Mouse (Mus musculus) CH12.LX (cell line): ENCODE measurements around the gene Lrch1. TPM values are rescaled to one million over a fixed set of nuclear protein-coding genes. Genes with fewer than 3 reads are reported as not detected.
A peak's percentile ranks its signal among the peaks of the same experiment; 100 is the strongest.

Source experiments
- DNase-seq: peaks from one replicate; pipeline ENCODE4 v3.0.0-alpha.2; 2013; ENCODE audit errors: extremely low read depth
- H3K27ac ChIP-seq: 2 replicates; pipeline ENCODE4 v1.5.1; 2012; ENCODE audit warnings: low read depth, mild to moderate bottlenecking, control low read depth, moderate library complexity; ENCODE audit not compliant: insufficient read depth
- H3K27me3 ChIP-seq: replicated peaks from 2 replicates; pipeline ENCODE3; 2012; ENCODE audit warnings: inconsistent platforms
- H3K36me3 ChIP-seq, 2 experiments: replicated peaks in 1 of 2; 2 replicates each; pipeline versions ENCODE3 to v1.6.1; 2012; ENCODE audit warnings: inconsistent platforms in 1 of 2, low read length in 1 of 2, mild to moderate bottlenecking in 1 of 2, mixed read lengths in 1 of 2, moderate library complexity in 1 of 2; ENCODE audit not compliant: control insufficient read depth in 1 of 2, insufficient read depth in 1 of 2
- H3K4me1 ChIP-seq, 2 experiments: 2 replicates each; pipeline ENCODE4 v1.6.1; 2012; ENCODE audit warnings: inconsistent platforms in 1 of 2, moderate library complexity in 1 of 2; ENCODE audit not compliant: insufficient read depth in 2 of 2, control insufficient read depth in 1 of 2
- H3K4me2 ChIP-seq: 2 replicates; pipeline ENCODE4 v1.6.1; 2012; ENCODE audit warnings: low read depth, mild to moderate bottlenecking, control low read depth; ENCODE audit not compliant: poor library complexity, insufficient read depth, severe bottlenecking
- H3K4me3 ChIP-seq, 3 experiments: fragments of 150-350 bp in 1 of 3; sonication (generic) in 1 of 3; replicated peaks in 1 of 3; 2 replicates each; pipeline versions ENCODE3 to v1.5.1; 2011 to 2012; ENCODE audit warnings: low read depth in 2 of 3, low read length in 2 of 3, mild to moderate bottlenecking in 2 of 3, moderate library complexity in 2 of 3, control low read depth in 1 of 3, improper control_type of control experiment in 1 of 3, inconsistent platforms in 1 of 3, mixed read lengths in 1 of 3; ENCODE audit not compliant: poor library complexity in 1 of 3
- H3K79me2 ChIP-seq: replicated peaks from 2 replicates; pipeline ENCODE4 v1.6.1; 2012; ENCODE audit warnings: mild to moderate bottlenecking, moderate library complexity; ENCODE audit not compliant: control insufficient read depth, poor library complexity, insufficient read depth, severe bottlenecking; ENCODE audit errors: extremely low read depth
- H3K9ac ChIP-seq: 2 replicates; pipeline ENCODE4 v1.6.1; 2012; ENCODE audit warnings: low read depth, mild to moderate bottlenecking, control low read depth, moderate library complexity; ENCODE audit not compliant: insufficient read depth
- H3K9me3 ChIP-seq: replicated peaks from 2 replicates; pipeline ENCODE3; 2012; ENCODE audit warnings: low read length, inconsistent platforms, mixed read lengths
- BHLHE40 ChIP-seq: IDR thresholded peaks from 2 replicates; pipeline ENCODE4 v1.6.1; 2011; ENCODE audit warnings: mild to moderate bottlenecking, low read depth, low read length, improper control_type of control experiment
- CHD1 ChIP-seq: IDR thresholded peaks from 2 replicates; pipeline ENCODE4 v1.6.1; 2012; ENCODE audit warnings: low read depth, low read length, improper control_type of control experiment, inconsistent platforms
- ETS1 ChIP-seq: conservative IDR thresholded peaks from 2 replicates; pipeline ENCODE4 v1.6.1; 2012; ENCODE audit warnings: low read depth, mild to moderate bottlenecking, inconsistent platforms, low read length, improper control_type of control experiment, moderate library complexity
- HCFC1 ChIP-seq: IDR thresholded peaks from 2 replicates; pipeline ENCODE4 v1.6.1; 2012; ENCODE audit warnings: low read depth, mild to moderate bottlenecking, inconsistent platforms, low read length, improper control_type of control experiment
- KAT2A ChIP-seq: IDR thresholded peaks from 2 replicates; pipeline ENCODE4 v1.6.1; 2012; ENCODE audit warnings: low read length, improper control_type of control experiment, inconsistent platforms; ENCODE audit not compliant: insufficient replicate concordance
- MAX ChIP-seq: IDR thresholded peaks from 2 replicates; pipeline ENCODE4 v1.6.1; 2011; ENCODE audit warnings: low read length, improper control_type of control experiment
- MEF2A ChIP-seq: IDR thresholded peaks from 2 replicates; pipeline ENCODE4 v1.6.1; 2014; ENCODE audit warnings: low read depth, mild to moderate bottlenecking, inconsistent platforms, low read length, improper control_type of control experiment, borderline replicate concordance
- MXI1 ChIP-seq: IDR thresholded peaks from 2 replicates; pipeline ENCODE4 v1.6.1; 2011; ENCODE audit warnings: mild to moderate bottlenecking, low read depth, low read length, improper control_type of control experiment
- NRF1 ChIP-seq: IDR thresholded peaks from 2 replicates; pipeline ENCODE4 v1.6.1; 2014; ENCODE audit warnings: low read depth, mild to moderate bottlenecking, inconsistent platforms, low read length, improper control_type of control experiment, moderate library complexity
- PAX5 ChIP-seq: IDR thresholded peaks from 2 replicates; pipeline ENCODE4 v1.6.1; 2012; ENCODE audit warnings: low read length, inconsistent platforms, mixed read lengths
- RAD21 ChIP-seq: IDR thresholded peaks from 2 replicates; pipeline ENCODE4 v1.6.1; 2011; ENCODE audit warnings: low read depth, mild to moderate bottlenecking, low read length, improper control_type of control experiment, moderate library complexity
- TBP ChIP-seq: conservative IDR thresholded peaks from 2 replicates; pipeline ENCODE4 v1.6.1; 2011; ENCODE audit warnings: low read depth, low read length, improper control_type of control experiment
- USF2 ChIP-seq: conservative IDR thresholded peaks from 2 replicates; pipeline ENCODE4 v1.6.1; 2011; ENCODE audit warnings: low read depth, low read length, improper control_type of control experiment
- ZKSCAN1 ChIP-seq: IDR thresholded peaks from 2 replicates; pipeline ENCODE4 v1.6.1; 2012; ENCODE audit warnings: low read depth, inconsistent platforms, low read length, improper control_type of control experiment, borderline replicate concordance
- ZNF384 ChIP-seq: IDR thresholded peaks from 2 replicates; pipeline ENCODE4 v1.6.1; 2012; ENCODE audit warnings: low read depth, low read length, improper control_type of control experiment, inconsistent platforms
- dilution Hi-C: fragments of 300-500 bp; cut with MboI; formaldehyde crosslinking; loops from 2 replicates; pipeline ENCODE4 v1.14.3; 2020; ENCODE audit warnings: low sequenced_read_pairs; ENCODE audit not compliant: extremely low pct_unique_long_range_greater_than_20kb, extremely low pct_ligation_motif_present
- in situ Hi-C: fragments of 300-500 bp; cut with MboI; formaldehyde crosslinking; loops from 3 replicates; pipeline ENCODE4 v1.14.3; 2019; ENCODE audit warnings: low sequenced_read_pairs, low pct_ligation_motif_present, low pct_unique_long_range_greater_than_20kb, mixed read lengths
- polyA plus RNA-seq: library from polyadenylated mRNA; unstranded; fragments of >175 nt; gene quantifications from 2 replicates; pipeline ENCODE4 v1.2.1, GENCODE M21; 2012; ENCODE audit warnings: low read depth; ENCODE audit not compliant: insufficient read length
- total RNA-seq, 2 experiments: library from RNA; depleted of rRNA; stranded (reverse); fragments of 300-350 nt in 1 of 2; fragments of >200 nt in 1 of 2; gene quantifications; 2 replicates each; pipeline ENCODE4 v1.2.3; 2012 to 2014

Lrch1 gene
- total and polyA plus RNA-seq, 3 experiments, result 10.3 to 23.3 (median 12.8) TPM

- peaks cover 0 to 15% of the 10 kb centered on the region in 2 experiments for H3K36me3 ChIP-seq
- TF ChIP-seq KAT2A (no peak), RAD21 (no peak), ZKSCAN1 (no peak), MAX (no peak), HCFC1 (no peak), CHD1 (no peak), MEF2A (no peak), USF2 (no peak)
- H3K27ac ChIP-seq, result no peak overlapping the region
- H3K4me2 ChIP-seq, result no peak overlapping the region
- H3K4me3 ChIP-seq, result no peak overlapping the region
- no peaks in the 10 kb centered on the region; the same call in 1 of the 2 replicates for H3K79me2 ChIP-seq
- no peaks in the 10 kb centered on the region for H3K9me3 ChIP-seq
- peaks cover 13 to 90% of the 10 kb centered on the region in 2 experiments for H3K4me1 ChIP-seq
- no peaks in the 10 kb centered on the region for H3K27me3 ChIP-seq
- no peak for DNase-seq
- in situ Hi-C loops (no loop called here), dilution Hi-C loops (no loop called here)
- no peak overlapping the region for H3K9ac ChIP-seq
Observed at GRCm38 (mm10) chr14:74910363-74910762, 37.3 kb downstream of the Lrch1 start.

GRCm38 (mm10) chr14:74909021-74909420 lies 38.7 kb downstream of the Lrch1 start:
- peak overlapping the region; percentile 26; the same call in 1 of the 2 replicates for H3K27ac ChIP-seq
- peaks cover 0 to 11% of the 10 kb centered on the region in 2 experiments for H3K36me3 ChIP-seq

DNA sequence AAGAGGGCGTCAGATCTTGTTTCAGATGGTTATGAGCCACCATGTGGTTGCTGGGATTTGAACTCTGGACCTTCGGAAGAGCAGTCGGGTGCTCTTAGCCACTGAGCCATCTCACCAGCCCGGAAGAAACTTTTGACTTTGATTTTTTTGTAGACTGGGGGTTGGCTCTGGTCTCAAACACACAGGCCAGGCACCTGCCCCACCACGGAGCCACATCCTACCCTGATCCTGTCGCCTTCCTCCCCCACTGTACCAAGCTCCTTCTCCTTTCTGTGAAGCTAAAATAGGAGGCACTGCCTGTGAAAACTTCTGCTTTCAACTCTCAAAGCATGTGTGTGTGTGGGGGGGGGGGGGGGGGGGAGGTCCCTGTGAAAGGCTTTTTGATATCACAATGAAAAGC lies 39.4 kb downstream of the Lrch1 start:
- no peaks in the 10 kb centered on the region for H3K9me3 ChIP-seq
- H3K4me3 ChIP-seq, result no peak overlapping the region
- peaks cover 0 to 18% of the 10 kb centered on the region in 2 experiments for H3K36me3 ChIP-seq
- no peak for TF ChIP-seq RAD21
- peak; percentile 38; the same call in 1 of the 2 replicates for TF ChIP-seq BHLHE40
- peak; percentile 51 for TF ChIP-seq ZNF384
- no peak for TF ChIP-seq PAX5
- peak; percentile 24; the same call in 1 of the 2 replicates for TF ChIP-seq ETS1
- peak; percentile 71; the same call in 1 of the 2 replicates for TF ChIP-seq TBP
- no peak for TF ChIP-seq MXI1
- peaks cover 19 to 90% of the 10 kb centered on the region in 2 experiments for H3K4me1 ChIP-seq
- H3K79me2 ChIP-seq, result no peaks in the 10 kb centered on the region; the same call in 1 of the 2 replicates
- DNase-seq, result peak; percentile 86
- in situ Hi-C loops (no loop called here), dilution Hi-C loops (no loop called here)
- no peak overlapping the region for H3K9ac ChIP-seq
- H3K27me3 ChIP-seq, result no peaks in the 10 kb centered on the region
- H3K27ac ChIP-seq, result no peak overlapping the region
- no peak overlapping the region for H3K4me2 ChIP-seq

More at GRCm38 (mm10) chr14:74909021-74909420, 38.7 kb downstream of the Lrch1 start:
- H3K27me3 ChIP-seq, result no peaks in the 10 kb centered on the region
- no peak overlapping the region for H3K4me3 ChIP-seq
- dilution Hi-C loops (no loop called here), in situ Hi-C loops (no loop called here)
- no peaks in the 10 kb centered on the region for H3K9me3 ChIP-seq
- no peak overlapping the region for H3K4me2 ChIP-seq
- TF ChIP-seq NRF1, result no peak
- no peak overlapping the region for H3K9ac ChIP-seq
- no peak for DNase-seq
- no peaks in the 10 kb centered on the region; the same call in 1 of the 2 replicates for H3K79me2 ChIP-seq
- H3K4me1 ChIP-seq, result peaks cover 19 to 88% of the 10 kb centered on the region in 2 experiments
